Mouse (Mus musculus) liver, embryonic 11.5 days (tissue): ENCODE data around the gene Rcan2. TPM values are rescaled to one million over a fixed set of nuclear protein-coding genes. Genes with fewer than 3 reads are reported as not detected.

ENCODE experiments used
- ATAC-seq: fragments of 200-750 bp; cut with Nextera tagmentation; replicated peaks from 2 replicates; pipeline ENCODE4 v1.8.0; 2017; ENCODE audit warnings: moderate number of reproducible peaks, mild to moderate bottlenecking, moderate TSS enrichment, moderate library complexity; ENCODE audit not compliant: low FRiP score
- DNase-seq: peaks from one replicate; pipeline ENCODE4 v3.0.0-alpha.2; 2017; ENCODE audit warnings: low spot score
- H3K27ac ChIP-seq: fragments of 300-500 bp; sonication (generic); 2 replicates; pipeline ENCODE4 v1.5.1; 2014; ENCODE audit warnings: mild to moderate bottlenecking, low read depth, low read length, control low read depth
- H3K27me3 ChIP-seq: fragments of 300-500 bp; sonication (generic); replicated peaks from 2 replicates; pipeline ENCODE4 v1.6.1; 2014; ENCODE audit warnings: low read length, mixed read lengths; ENCODE audit not compliant: control insufficient read depth, insufficient read depth
- H3K36me3 ChIP-seq: fragments of 300-500 bp; sonication (generic); 2 replicates; pipeline ENCODE4 v1.6.1; 2014; ENCODE audit warnings: mild to moderate bottlenecking, low read length, moderate library complexity, mixed read lengths; ENCODE audit not compliant: control insufficient read depth, insufficient read depth
- H3K4me1 ChIP-seq: fragments of 300-500 bp; sonication (generic); replicated peaks from 2 replicates; pipeline ENCODE4 v1.6.1; 2014; ENCODE audit warnings: low read length, mixed read lengths; ENCODE audit not compliant: control insufficient read depth, insufficient read depth
- H3K4me2 ChIP-seq: fragments of 300-500 bp; sonication (generic); 2 replicates; pipeline ENCODE4 v1.6.1; 2014; ENCODE audit warnings: mild to moderate bottlenecking, control low read depth, moderate library complexity
- H3K4me3 ChIP-seq: fragments of 300-500 bp; sonication (generic); 2 replicates; pipeline ENCODE4 v1.5.1; 2014; ENCODE audit warnings: low read depth, low read length, control low read depth
- H3K9ac ChIP-seq: fragments of 300-500 bp; sonication (generic); 2 replicates; pipeline ENCODE4 v1.6.1; 2014; ENCODE audit warnings: low read depth, low read length, control low read depth
- H3K9me3 ChIP-seq: fragments of 300-500 bp; sonication (generic); 2 replicates; pipeline ENCODE4 v1.6.1; 2016; ENCODE audit warnings: low read length, inconsistent platforms, mixed read lengths; ENCODE audit not compliant: control insufficient read depth
- WGBS: fragments of 180-500 bp; shearing (Covaris S2); extraction: QIAGEN DNeasy Blood & Tissue Kit; methylation state at CpG from one replicate; pipeline ENCODE4 v1.1.7; 2014; 5-methylcytosine and 5-hydroxymethylcytosine counted together
- polyA plus RNA-seq: library from polyadenylated mRNA; unstranded; fragments of >200 nt; fragmentation: Nextera tagmentation; extraction: Ambion mirVana; gene quantifications from 2 replicates; pipeline ENCODE4 v1.2.1, GENCODE M21; 2014

Rcan2 gene
- polyA plus RNA-seq, 1 experiment from 2014 or later: 3.4 TPM

DNA sequence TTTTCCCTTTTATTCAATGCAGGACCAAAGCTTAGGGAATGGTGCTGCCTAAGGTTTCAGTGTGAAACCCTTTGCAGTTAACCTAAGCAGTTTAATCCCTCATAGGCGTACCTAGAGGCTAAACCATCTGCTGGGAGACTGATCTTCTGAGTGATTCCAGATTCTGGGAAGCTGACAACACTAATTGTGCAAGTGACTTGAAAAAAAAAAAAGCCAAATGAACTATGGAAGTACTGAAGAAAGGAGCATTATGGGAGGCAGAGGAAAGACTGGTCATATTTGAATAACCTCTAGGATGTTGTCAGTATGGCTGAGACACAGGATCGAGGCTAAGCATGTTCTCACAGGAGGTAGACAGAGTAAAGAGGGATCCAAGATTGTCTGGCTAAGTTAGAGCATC is 241.2 kb downstream of the Rcan2 start:
- WGBS: 74% methylated on average over 2 of the region's 2 CpGs
- Histone ChIP-seq H3K4me1 (no peaks in the 10 kb centered on the region), H3K27ac (no peak overlapping the region), H3K9ac (no peak overlapping the region), H3K4me2 (no peak overlapping the region), H3K9me3 (no peaks in the 10 kb centered on the region), H3K36me3 (no peaks in the 10 kb centered on the region), H3K27me3 (no peaks in the 10 kb centered on the region), H3K4me3 (no peak overlapping the region)
- DNase-seq (no peak), ATAC-seq (no peak)

DNA sequence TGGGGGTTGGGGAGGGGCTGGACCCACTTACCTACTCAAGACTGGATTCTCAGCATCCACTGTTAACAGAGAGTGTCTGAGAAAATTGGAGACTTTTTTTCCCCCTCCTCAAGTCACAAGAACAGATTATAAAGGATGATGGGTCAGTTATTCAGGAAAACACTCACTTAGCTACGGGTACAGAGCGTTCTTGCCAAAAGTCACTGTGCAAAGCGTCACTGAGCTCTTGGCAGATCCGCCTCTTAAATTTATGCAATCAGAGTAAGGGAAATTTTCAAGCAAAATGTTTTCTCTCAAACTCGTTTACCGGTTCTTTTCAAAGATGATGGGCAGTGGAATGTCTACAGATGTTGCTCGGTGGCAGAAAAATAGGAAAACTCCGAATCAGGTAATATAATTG is 241.7 kb downstream of the Rcan2 start:
- H3K9ac ChIP-seq: no peak overlapping the region
- no peak overlapping the region for H3K4me2 ChIP-seq
- H3K9me3 ChIP-seq: no peaks in the 10 kb centered on the region
- ATAC-seq (no peak), DNase-seq (no peak)
- no peaks in the 10 kb centered on the region for H3K4me1 ChIP-seq
- H3K36me3 ChIP-seq: no peaks in the 10 kb centered on the region
- no peak overlapping the region for H3K27ac ChIP-seq
- 83% methylated on average over 8 of the region's 8 CpGs for WGBS
- H3K27me3 ChIP-seq: no peaks in the 10 kb centered on the region
- H3K4me3 ChIP-seq: no peak overlapping the region

DNA sequence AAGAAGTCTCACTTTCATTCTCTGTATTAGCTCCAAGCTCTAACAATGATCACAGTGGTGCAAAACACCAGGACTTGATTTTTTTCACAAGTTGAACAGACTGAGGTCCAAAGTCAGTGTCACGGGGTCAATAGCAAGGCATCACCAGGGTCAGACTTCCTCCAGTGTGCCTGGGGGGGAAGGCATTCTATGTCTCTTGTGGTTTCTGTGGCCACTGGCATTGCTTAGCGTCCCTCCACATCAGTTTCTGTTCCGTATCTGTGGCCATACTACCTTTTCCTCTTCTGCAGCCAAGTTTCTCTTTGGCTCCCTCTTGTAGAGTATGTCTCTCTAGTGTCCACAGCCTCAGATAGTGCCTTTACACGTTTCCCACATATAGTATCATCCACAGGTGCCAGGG is 252.3 kb downstream of the Rcan2 start:
- H3K9ac ChIP-seq: no peak overlapping the region
- no peaks in the 10 kb centered on the region; the same call in none of the 2 replicates for H3K27me3 ChIP-seq
- H3K4me2 ChIP-seq: no peak overlapping the region
- H3K4me3 ChIP-seq: no peak overlapping the region
- ATAC-seq (no peak), DNase-seq (no peak)
- no peaks in the 10 kb centered on the region for H3K36me3 ChIP-seq
- WGBS: 33% methylated on average over 4 of the region's 4 CpGs
- no peaks in the 10 kb centered on the region for H3K4me1 ChIP-seq
- no peaks in the 10 kb centered on the region for H3K9me3 ChIP-seq
- H3K27ac ChIP-seq: no peak overlapping the region

DNA sequence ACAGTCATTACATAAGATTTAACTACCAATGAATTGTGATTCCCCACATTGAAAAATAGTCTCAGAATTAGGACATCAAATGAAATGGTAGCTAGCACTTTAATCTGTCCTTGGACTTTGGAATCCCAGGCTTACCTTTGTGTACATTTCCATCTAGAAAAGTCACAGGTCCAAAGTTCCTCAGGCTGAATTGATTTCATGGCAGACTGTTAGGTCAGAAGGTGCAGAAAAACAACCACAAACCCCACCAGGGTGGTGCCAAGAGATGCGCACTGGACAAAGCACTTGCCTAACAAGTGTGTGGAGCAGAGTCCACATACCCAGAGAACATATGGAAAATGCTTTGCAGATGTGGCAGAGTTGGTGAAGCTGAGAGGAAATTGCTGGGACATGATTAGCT is 256.0 kb downstream of the Rcan2 start:
- Histone ChIP-seq H3K36me3 (no peaks in the 10 kb centered on the region), H3K27me3 (no peaks in the 10 kb centered on the region; the same call in none of the 2 replicates), H3K4me2 (no peak overlapping the region), H3K4me1 (no peaks in the 10 kb centered on the region), H3K4me3 (no peak overlapping the region), H3K9ac (no peak overlapping the region), H3K27ac (no peak overlapping the region), H3K9me3 (no peaks in the 10 kb centered on the region)
- ATAC-seq (no peak), DNase-seq (no peak)
- 86% methylated on average over 1 of the region's 1 CpGs for WGBS

DNA sequence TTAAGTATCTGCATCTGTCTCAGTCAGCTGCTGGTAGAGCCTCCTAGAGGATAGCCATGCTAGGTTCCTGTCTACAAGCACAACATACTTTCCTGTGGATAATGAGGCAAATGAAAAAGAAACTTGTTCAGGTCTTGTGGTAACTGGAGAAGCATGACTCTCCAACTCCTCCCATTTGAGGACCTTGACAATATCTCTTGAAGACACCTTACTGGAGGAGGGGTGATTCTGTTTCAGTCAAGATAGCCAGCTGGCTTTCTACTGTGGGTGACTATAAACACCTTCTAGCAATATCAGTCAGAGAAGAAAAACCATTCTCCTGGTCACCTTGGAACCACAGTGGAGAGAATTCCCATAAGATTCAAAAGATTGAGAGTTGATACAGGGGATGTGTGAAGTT is 257.0 kb downstream of the Rcan2 start:
- no peak overlapping the region for H3K9ac ChIP-seq
- H3K27me3 ChIP-seq: no peaks in the 10 kb centered on the region; the same call in none of the 2 replicates
- no peaks in the 10 kb centered on the region for H3K36me3 ChIP-seq
- ATAC-seq (no peak), DNase-seq (no peak)
- H3K27ac ChIP-seq: no peak overlapping the region
- no peaks in the 10 kb centered on the region for H3K9me3 ChIP-seq
- no peak overlapping the region for H3K4me2 ChIP-seq
- H3K4me1 ChIP-seq: no peaks in the 10 kb centered on the region
- no peak overlapping the region for H3K4me3 ChIP-seq

DNA sequence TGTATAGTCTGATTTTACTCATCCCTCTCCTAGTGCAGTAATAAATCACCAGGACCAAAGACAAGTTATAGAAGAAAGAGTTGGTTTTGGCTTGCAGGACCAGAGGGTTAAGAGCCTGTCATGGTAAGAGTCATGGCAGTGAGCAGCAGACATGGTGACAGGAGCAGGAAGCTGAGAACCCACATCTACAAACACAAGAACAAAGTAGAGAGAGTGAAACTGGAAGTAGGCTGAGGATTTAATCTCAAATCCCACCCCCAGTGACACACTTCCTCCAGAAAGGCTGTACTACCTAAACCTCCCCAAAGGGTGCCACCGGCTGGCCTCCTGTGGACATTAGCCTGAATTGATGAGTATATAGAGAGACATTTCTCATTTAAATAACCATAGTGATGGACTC is 259.6 kb downstream of the Rcan2 start:
- Histone ChIP-seq H3K27ac (no peak overlapping the region), H3K36me3 (no peaks in the 10 kb centered on the region), H3K27me3 (no peaks in the 10 kb centered on the region), H3K4me3 (no peak overlapping the region), H3K9ac (no peak overlapping the region), H3K4me1 (no peaks in the 10 kb centered on the region), H3K4me2 (no peak overlapping the region), H3K9me3 (no peaks in the 10 kb centered on the region)
- WGBS: 70% methylated on average over 1 of the region's 1 CpGs
- ATAC-seq (no peak), DNase-seq (no peak)

DNA sequence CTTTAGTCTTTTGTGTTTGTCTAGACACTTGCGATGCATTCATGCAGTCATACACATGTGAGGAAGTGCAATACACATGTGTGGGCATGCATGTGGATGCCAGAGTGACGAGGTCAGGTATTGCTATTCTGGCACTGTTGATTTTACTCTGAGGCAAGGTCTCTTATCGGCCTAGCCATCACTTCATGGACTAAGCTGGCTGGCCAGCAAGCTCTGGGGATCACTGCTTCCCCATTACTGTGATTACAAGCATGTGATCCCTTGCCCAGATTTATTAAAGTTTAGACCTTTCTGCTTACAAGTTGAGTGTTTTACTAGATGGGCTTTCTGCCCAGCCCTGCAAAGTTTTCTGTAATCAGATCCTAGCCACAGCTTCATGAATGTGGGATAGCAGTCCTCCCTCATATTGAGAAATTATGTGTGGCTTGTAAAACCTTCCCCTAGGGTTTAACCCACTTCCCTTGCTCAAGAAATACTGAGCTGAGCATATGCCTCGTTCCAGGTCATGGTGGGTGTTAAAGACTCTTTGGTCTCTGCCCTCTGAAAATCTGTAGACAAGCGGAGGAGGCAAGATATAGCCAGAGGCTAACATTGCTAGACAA is 260.2 kb downstream of the Rcan2 start:
- WGBS: 73% methylated on average over 5 of the region's 5 CpGs
- H3K9me3 ChIP-seq: no peaks in the 10 kb centered on the region
- no peak overlapping the region for H3K9ac ChIP-seq
- no peak overlapping the region for H3K4me3 ChIP-seq
- ATAC-seq (no peak), DNase-seq (no peak)
- H3K36me3 ChIP-seq: no peaks in the 10 kb centered on the region
- no peak overlapping the region for H3K4me2 ChIP-seq
- H3K4me1 ChIP-seq: no peaks in the 10 kb centered on the region
- H3K27me3 ChIP-seq: no peaks in the 10 kb centered on the region
- no peak overlapping the region for H3K27ac ChIP-seq

DNA sequence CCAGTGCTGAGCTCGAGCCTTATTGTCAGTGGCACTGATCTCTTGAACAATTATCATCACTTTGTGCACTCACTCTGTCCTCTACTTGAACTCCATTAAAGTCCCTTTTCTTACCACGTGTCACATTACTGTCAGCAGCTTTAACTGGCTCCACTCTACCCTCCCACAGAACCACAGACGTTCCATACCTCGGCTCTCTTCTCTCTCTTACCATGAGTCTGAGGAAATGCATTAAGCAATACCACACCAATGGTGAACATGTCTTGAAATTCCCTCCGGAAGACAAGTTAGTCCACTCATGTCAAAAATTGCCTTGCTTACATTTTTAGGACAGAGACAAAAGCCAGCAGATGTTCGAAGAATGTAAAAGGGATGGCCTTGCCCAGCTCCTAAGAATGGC is 267.7 kb downstream of the Rcan2 start:
- no peak overlapping the region for H3K9ac ChIP-seq
- H3K4me3 ChIP-seq: no peak overlapping the region
- no peak for DNase-seq
- no peak for ATAC-seq
- no peaks in the 10 kb centered on the region for H3K4me1 ChIP-seq
- no peaks in the 10 kb centered on the region for H3K36me3 ChIP-seq
- 74% methylated on average over 6 of the region's 6 CpGs for WGBS
- no peak overlapping the region for H3K4me2 ChIP-seq
- H3K9me3 ChIP-seq: no peaks in the 10 kb centered on the region
- no peaks in the 10 kb centered on the region for H3K27me3 ChIP-seq
- H3K27ac ChIP-seq: no peak overlapping the region

DNA sequence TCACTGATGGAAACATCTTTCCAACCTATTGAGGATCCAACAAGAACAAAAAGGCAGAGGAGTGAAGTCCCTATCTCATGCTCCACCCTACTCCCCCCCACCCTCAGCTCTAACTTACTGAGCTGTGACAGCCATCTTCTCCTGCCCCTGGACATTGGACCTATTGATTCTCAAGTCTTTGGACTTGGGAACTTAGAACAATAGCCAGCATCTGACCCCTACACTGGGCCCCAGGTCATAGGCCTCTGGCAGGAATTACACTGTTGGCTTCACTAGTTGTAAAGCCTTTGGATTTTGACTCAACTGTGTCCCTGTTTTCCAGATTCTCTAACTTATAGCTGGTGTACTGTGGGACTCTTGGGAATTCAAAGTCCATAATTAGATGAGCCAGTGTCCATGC is 270.5 kb downstream of the Rcan2 start:
- DNase-seq (no peak), ATAC-seq (no peak)
- no peaks in the 10 kb centered on the region for H3K4me1 ChIP-seq
- H3K36me3 ChIP-seq: no peaks in the 10 kb centered on the region
- no peaks in the 10 kb centered on the region for H3K27me3 ChIP-seq
- H3K9me3 ChIP-seq: no peaks in the 10 kb centered on the region
- H3K9ac ChIP-seq: no peak overlapping the region
- H3K4me2 ChIP-seq: no peak overlapping the region
- no peak overlapping the region for H3K27ac ChIP-seq
- H3K4me3 ChIP-seq: no peak overlapping the region
